Mouse (Mus musculus): Measurements from ENCODE around the gene Hoxa6. TPM values are rescaled to one million over a fixed set of nuclear protein-coding genes. Genes with fewer than 3 reads are reported as not detected.

Hoxa6 gene
- polyA plus RNA-seq, 1 experiment from 2014 or later: 2.9 TPM

DNA sequence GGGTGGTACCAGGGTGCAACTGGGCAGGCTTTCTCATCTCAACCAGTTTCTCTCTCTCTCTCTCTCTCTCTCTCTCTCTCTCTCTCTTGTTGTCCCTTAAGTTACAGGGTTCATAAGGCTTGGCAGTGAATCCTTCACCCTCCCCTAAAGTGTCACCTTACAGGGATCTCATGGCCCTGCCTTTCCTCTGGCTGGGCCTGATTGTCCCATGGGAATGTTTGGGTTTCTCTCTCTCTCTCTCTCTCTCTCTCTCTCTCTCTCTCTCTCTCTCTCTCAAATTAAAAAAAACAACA lies 892 bp downstream of the Hoxa6 start:
- Histone ChIP-seq H3K27me3 (peaks cover 96% of the 10 kb centered on the region), H3K4me1 (no peaks in the 10 kb centered on the region; the same call in 1 of the 2 replicates)

DNA sequence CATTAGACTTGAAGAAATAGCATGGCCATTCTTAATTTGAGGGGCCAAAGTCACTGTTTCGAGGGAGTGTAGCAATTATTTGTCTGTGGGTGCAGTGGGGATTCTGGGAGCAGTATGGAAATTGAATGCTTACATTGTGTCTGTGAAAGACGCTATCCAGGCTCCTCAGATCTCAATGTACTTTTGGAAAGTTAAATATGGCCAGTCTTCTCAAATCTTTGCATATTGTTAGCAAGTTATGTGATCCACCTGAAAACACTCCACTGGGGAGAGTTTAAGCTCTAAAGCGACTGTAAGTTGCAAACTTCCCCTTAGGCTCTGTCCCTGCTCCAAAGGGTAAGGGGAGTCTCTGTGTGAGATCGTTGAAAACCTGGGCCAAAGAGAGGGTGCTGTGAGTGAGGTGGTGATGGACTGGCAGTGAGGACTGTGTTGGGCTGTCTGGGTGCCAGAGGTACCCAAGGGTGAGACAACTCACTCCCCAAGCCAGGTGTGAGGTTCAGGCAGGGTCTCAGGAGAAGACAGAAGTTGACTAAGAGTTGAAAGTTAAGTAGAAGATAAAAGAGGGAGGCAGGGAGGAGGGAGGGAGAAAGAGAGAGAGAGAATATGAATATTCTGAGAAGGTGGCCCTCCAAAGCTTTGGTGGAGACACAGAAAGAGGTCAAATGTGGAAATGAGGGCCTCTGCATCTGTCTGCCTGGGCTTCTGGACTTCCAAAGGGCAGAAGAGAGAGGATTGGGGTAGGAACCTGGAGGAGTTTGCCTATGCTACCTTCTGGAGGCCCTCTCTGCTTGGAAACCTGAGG lies 1.4 kb downstream of the Hoxa6 start:
- Histone ChIP-seq H3K4me1 (no peaks in the 10 kb centered on the region; the same call in 1 of the 2 replicates), H3K4me2 (peak overlapping the region; percentile 66), H3K36me3 (no peaks in the 10 kb centered on the region), H3K27ac (peak overlapping the region; percentile 71), H3K9me3 (no peaks in the 10 kb centered on the region), H3K4me3 (peak overlapping the region; percentile 42; the same call in 1 of the 2 replicates), H3K9ac (peak overlapping the region; percentile 42), H3K27me3 (peaks cover 95% of the 10 kb centered on the region)
- 30% methylated on average over 4 of the region's 4 CpGs for WGBS
- ATAC-seq (ENCODE audit: borderline replicate concordance, extremely low read depth, low FRiP score, low TSS enrichment): no peak

More for the DNA sequence above, 892 bp downstream of the Hoxa6 start:
- Histone ChIP-seq H3K4me3 (peak overlapping the region; percentile 42; the same call in 1 of the 2 replicates), H3K9me3 (no peaks in the 10 kb centered on the region), H3K36me3 (no peaks in the 10 kb centered on the region), H3K9ac (0 out of 2 replicates have a peak overlapping the region, but pooled peaks have one; percentile 42), H3K27ac (peak overlapping the region; percentile 77), H3K4me2 (peak overlapping the region; percentile 66)
- no peak for ATAC-seq (ENCODE audit: borderline replicate concordance, extremely low read depth, low FRiP score, low TSS enrichment)

DNA sequence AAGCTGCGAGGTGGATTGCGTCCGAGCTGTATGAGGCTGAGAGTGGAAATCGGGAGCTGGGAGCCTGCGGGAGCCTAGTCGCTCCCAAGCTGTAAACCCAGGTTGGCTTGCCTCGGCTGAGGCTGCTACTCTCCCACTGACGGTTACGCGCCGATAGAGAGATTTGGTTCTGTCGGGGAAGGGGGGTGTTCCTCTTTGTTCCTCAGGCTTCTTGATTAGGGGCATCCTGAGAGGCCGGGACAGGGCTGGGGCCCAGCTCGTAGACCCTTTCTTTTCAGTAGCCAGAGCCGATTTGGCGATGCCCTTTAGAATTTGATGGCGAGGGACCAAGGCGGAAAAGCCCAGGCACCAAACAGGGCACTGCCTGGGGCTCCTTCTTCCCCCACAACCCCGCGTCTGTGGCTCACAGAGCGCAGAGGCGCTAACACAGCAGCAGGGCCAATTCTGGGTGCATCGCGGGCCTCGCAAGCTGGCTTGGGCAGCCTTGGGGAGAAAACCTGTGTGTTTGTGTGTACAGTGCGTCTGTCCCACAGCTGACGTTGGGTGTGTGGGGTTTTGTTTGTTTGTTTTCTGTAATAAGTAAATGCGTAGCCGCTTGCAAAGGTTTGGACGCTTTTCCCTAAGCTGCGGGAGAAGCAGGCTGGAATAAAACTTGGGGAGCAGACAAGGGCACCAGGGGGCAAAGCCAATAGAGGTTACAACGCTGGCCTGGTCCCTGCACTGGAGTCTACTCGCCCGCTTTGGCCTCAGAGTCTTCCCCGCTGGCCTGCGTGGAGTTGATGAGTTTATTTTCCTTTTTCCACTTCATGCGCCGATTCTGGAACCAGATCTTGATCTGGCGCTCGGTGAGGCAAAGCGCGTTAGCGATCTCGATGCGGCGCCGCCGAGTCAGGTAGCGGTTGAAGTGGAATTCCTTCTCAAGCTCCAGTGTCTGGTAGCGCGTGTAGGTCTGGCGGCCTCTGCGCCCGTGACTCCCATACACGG lies 2.6 kb downstream of the Hoxa6 start:
- no peaks in the 10 kb centered on the region for H3K9me3 ChIP-seq
- H3K4me2 ChIP-seq: peak overlapping the region; percentile 66
- 16% methylated on average over 55 of the region's 55 CpGs for WGBS
- H3K4me1 ChIP-seq: no peaks in the 10 kb centered on the region; the same call in 1 of the 2 replicates
- peak overlapping the region; percentile 51 for H3K27ac ChIP-seq
- peak overlapping the region; percentile 74 for H3K4me3 ChIP-seq
- H3K27me3 ChIP-seq: peaks cover 93% of the 10 kb centered on the region
- ATAC-seq (ENCODE audit: borderline replicate concordance, extremely low read depth, low FRiP score, low TSS enrichment): no peak
- peak overlapping the region; percentile 42 for H3K9ac ChIP-seq
- H3K36me3 ChIP-seq: no peaks in the 10 kb centered on the region

DNA sequence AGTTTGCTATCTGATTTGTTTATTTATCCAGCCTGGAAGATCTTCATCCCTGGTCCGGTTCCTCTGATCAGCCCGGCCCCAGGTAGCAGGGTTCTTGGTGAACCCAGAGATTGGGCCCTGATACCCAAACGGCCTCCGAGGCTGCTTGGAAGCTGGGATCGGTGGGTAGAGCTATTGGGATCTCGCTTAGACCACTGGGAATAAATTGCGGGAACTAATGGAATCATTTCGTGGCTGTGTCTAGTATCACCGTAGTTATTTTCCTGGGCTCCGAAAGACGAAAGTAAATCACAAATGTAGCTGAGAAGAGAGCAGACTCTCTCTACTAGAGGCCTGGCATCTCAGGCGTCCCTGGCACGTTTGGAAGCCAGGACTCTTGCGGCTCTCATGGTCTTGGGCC lies 3.3 kb downstream of the Hoxa6 start:
- H3K4me3 ChIP-seq: peak overlapping the region; percentile 74
- no peaks in the 10 kb centered on the region for H3K36me3 ChIP-seq
- H3K27ac ChIP-seq: peak overlapping the region; percentile 51
- no peaks in the 10 kb centered on the region; the same call in 1 of the 2 replicates for H3K4me1 ChIP-seq
- 13% methylated on average over 14 of the region's 14 CpGs for WGBS
- no peaks in the 10 kb centered on the region for H3K9me3 ChIP-seq
- no peak for ATAC-seq (ENCODE audit: borderline replicate concordance, extremely low read depth, low FRiP score, low TSS enrichment)
- H3K27me3 ChIP-seq: peaks cover 92% of the 10 kb centered on the region
- H3K9ac ChIP-seq: peak overlapping the region; percentile 42
- peak overlapping the region; percentile 66 for H3K4me2 ChIP-seq

GRCm38 (mm10) chr6:52204050-52204752 lies 4.3 kb downstream of the Hoxa6 start, which contains the start of gene Hoxa5:
TSS of gene Hoxa5 (minus strand) at chr6:52204587.
- under 1% methylated on average over 65 of the region's 65 CpGs for WGBS
- no peaks in the 10 kb centered on the region for H3K36me3 ChIP-seq
- H3K4me2 ChIP-seq: peak within 1 kb of the TSS; percentile 66
- H3K4me3 ChIP-seq: peak within 1 kb of the TSS; percentile 74
- no peaks in the 10 kb centered on the region for H3K9me3 ChIP-seq
- ATAC-seq (ENCODE audit: borderline replicate concordance, extremely low read depth, low FRiP score, low TSS enrichment): peak; percentile 88
- H3K27ac ChIP-seq: peak within 1 kb of the TSS; percentile 91
- no peaks in the 10 kb centered on the region; the same call in 1 of the 2 replicates for H3K4me1 ChIP-seq
- H3K27me3 ChIP-seq: peaks cover 91% of the 10 kb centered on the region
- peak within 1 kb of the TSS; percentile 97 for H3K9ac ChIP-seq

- peaks cover 4% of the 10 kb centered on the region; the same call in 1 of the 2 replicates for H3K4me1 ChIP-seq
- H3K27me3 ChIP-seq: peaks cover 89% of the 10 kb centered on the region
- WGBS: under 1% methylated on average over 45 of the region's 46 CpGs
- no peaks in the 10 kb centered on the region for H3K36me3 ChIP-seq
- peak overlapping the region; percentile 97 for H3K9ac ChIP-seq
- 0 out of 2 replicates have a peak, but pooled peaks have one; percentile 1 for ATAC-seq (ENCODE audit: borderline replicate concordance, extremely low read depth, low FRiP score, low TSS enrichment)
- peak overlapping the region; percentile 91 for H3K27ac ChIP-seq
- peak overlapping the region; percentile 66 for H3K4me2 ChIP-seq
- peak overlapping the region; percentile 74 for H3K4me3 ChIP-seq
- no peaks in the 10 kb centered on the region for H3K9me3 ChIP-seq
These were observed 5.0 kb downstream of the Hoxa6 start for GRCm38 (mm10) chr6:52203371-52204049.

- H3K9me3 ChIP-seq: no peaks in the 10 kb centered on the region
- H3K36me3 ChIP-seq: no peaks in the 10 kb centered on the region
- peak overlapping the region; percentile 74 for H3K4me3 ChIP-seq
- peaks cover 89% of the 10 kb centered on the region for H3K27me3 ChIP-seq
- peak overlapping the region; percentile 66 for H3K4me2 ChIP-seq
- peak overlapping the region; percentile 97 for H3K9ac ChIP-seq
- peak overlapping the region; percentile 91 for H3K27ac ChIP-seq
- peaks cover 9% of the 10 kb centered on the region; the same call in 1 of the 2 replicates for H3K4me1 ChIP-seq
- under 1% methylated on average over 10 of the region's 10 CpGs for WGBS
- ATAC-seq (ENCODE audit: borderline replicate concordance, extremely low read depth, low FRiP score, low TSS enrichment): no peak
These were observed 5.5 kb downstream of the Hoxa6 start for GRCm38 (mm10) chr6:52203121-52203370.

DNA sequence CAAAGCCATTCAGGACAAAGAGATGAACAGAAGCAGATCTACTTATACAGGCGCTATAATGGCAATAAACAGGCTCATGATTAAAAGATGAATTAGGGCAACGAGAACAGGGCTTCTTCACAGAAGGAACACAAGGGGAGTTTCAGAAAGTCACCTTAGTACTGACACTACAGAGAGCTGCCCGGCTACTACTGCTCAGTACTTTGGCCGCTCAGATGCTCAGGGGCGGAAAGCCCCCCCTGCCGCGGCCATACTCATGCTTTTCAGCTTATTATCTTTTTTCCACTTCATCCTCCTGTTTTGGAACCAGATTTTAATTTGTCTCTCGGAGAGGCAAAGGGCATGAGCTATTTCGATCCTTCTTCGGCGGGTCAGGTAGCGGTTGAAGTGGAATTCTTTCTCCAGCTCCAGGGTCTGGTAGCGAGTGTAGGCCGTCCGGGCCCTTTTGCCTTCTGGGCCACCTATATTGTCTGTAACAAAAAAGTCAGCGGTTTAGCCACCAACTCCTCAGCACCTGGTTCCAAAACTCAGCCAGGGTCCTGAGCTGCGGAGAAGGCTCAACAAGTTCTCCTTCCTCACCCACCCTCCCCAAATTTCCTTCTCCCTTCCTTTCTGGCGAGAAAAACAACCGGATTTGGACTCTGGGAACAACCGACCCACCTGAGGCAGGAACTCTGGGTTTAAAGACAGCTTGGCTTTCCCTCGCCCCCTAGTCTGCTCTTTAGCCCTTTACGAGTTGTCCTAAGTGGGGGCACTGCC lies 6.0 kb downstream of the Hoxa6 start:
- H3K9ac ChIP-seq: peak overlapping the region; percentile 97
- peaks cover 10% of the 10 kb centered on the region; the same call in 1 of the 2 replicates for H3K4me1 ChIP-seq
- whole genome bisulfite sequencing: 5% methylated on average over 22 of the region's 22 CpGs
- peak overlapping the region; percentile 74 for H3K4me3 ChIP-seq
- peak overlapping the region; percentile 66 for H3K4me2 ChIP-seq
- no peaks in the 10 kb centered on the region for H3K36me3 ChIP-seq
- H3K27ac ChIP-seq: peak overlapping the region; percentile 91
- ATAC-seq (ENCODE audit: borderline replicate concordance, extremely low read depth, low FRiP score, low TSS enrichment): no peak
- peaks cover 90% of the 10 kb centered on the region for H3K27me3 ChIP-seq
- no peaks in the 10 kb centered on the region for H3K9me3 ChIP-seq

DNA sequence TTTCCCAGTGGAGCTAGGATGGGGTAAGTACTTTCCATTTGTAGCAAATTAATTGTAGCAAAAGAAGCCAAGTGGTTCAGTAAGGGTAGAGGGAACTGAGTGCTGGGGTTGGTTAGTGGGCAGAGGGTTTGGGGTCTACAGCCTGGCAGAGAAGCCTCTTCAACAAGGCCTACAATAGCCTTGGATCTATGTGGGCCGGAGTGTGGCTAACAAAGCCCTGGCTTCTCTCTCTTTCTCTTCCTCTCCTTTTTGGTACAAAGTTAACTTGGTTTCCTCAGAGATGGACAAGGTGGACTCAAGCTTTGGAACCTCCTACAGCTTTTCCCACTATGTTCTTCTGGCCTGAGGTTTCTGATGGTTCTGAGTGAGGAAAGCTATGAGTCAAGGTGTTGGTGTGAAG lies 7.3 kb downstream of the Hoxa6 start:
- Histone ChIP-seq H3K27me3 (peaks cover 91% of the 10 kb centered on the region), H3K9me3 (no peaks in the 10 kb centered on the region), H3K4me2 (peak overlapping the region; percentile 66), H3K27ac (peak overlapping the region; percentile 86), H3K4me3 (peak overlapping the region; percentile 74), H3K4me1 (peaks cover 19% of the 10 kb centered on the region), H3K9ac (peak overlapping the region; percentile 97), H3K36me3 (no peaks in the 10 kb centered on the region)
- no peak for ATAC-seq (ENCODE audit: borderline replicate concordance, extremely low read depth, low FRiP score, low TSS enrichment)
- 11% methylated on average over 1 of the region's 1 CpGs for WGBS

DNA sequence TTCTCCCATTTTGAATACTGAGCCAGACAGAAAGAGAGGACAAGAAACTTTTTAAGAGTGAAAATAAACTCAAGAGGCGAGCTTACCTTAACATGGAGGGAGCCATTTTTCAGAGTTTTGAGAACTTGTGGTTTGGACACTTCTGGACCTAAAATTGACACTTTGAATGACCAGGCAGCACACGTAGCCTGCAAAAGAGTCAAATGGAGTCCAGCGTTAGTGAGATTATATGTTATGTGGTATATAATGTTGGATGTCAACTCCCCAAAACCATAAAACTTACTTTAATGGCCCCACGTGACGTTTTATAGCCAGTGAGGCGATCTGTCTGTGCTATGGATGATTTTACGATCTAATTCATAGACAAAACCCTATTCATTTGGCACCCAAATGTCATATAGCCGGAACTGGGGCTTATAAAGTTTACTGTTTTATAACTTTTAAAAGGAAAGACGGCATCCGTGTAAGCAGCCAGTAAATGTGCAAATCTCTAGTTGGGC lies 7.7 kb downstream of the Hoxa6 start:
- Histone ChIP-seq H3K27me3 (peaks cover 91% of the 10 kb centered on the region), H3K9me3 (no peaks in the 10 kb centered on the region), H3K36me3 (no peaks in the 10 kb centered on the region), H3K4me3 (peak overlapping the region; percentile 74), H3K4me1 (peaks cover 23% of the 10 kb centered on the region), H3K4me2 (peak overlapping the region; percentile 66), H3K9ac (peak overlapping the region; percentile 97), H3K27ac (peak overlapping the region; percentile 86)
- ATAC-seq (ENCODE audit: borderline replicate concordance, extremely low read depth, low FRiP score, low TSS enrichment): no peak
- WGBS: 13% methylated on average over 10 of the region's 10 CpGs

Data from lung, embryonic 15.5 days (tissue).